Mouse (Mus musculus) kidney, adult 2 months (tissue): ENCODE data around the gene Fbln7. TPM values are rescaled to one million over a fixed set of nuclear protein-coding genes. Genes with fewer than 3 reads are reported as not detected.

Source experiments
- DNase-seq: peaks from one replicate; pipeline ENCODE4 v3.0.0; 2021
- H3K27ac ChIP-seq: fragments of 200-500 bp; 2 replicates; pipeline ENCODE4 v1.5.1; 2012; ENCODE audit warnings: low read depth, low read length, control low read depth, inconsistent platforms; ENCODE audit not compliant: insufficient read depth
- H3K27me3 ChIP-seq: fragments of 200-500 bp; replicated peaks from 2 replicates; pipeline ENCODE4 v1.6.1; 2012; ENCODE audit warnings: mild to moderate bottlenecking, moderate library complexity, low read length, inconsistent platforms; ENCODE audit not compliant: control insufficient read depth, insufficient read depth
- H3K36me3 ChIP-seq: fragments of 200-500 bp; 2 replicates; pipeline ENCODE4 v1.6.1; 2012; ENCODE audit warnings: mild to moderate bottlenecking, moderate library complexity, low read length, inconsistent platforms; ENCODE audit not compliant: control insufficient read depth, insufficient read depth
- H3K4me1 ChIP-seq: fragments of 200-500 bp; 2 replicates; pipeline ENCODE4 v1.6.1; 2011; ENCODE audit warnings: low read length; ENCODE audit not compliant: control insufficient read depth, insufficient read depth
- H3K4me3 ChIP-seq: fragments of 200-500 bp; 2 replicates; pipeline ENCODE4 v1.5.1; 2011; ENCODE audit warnings: mild to moderate bottlenecking, low read depth, low read length, control low read depth; ENCODE audit not compliant: insufficient read depth
- CTCF ChIP-seq: fragments of 200-500 bp; conservative IDR thresholded peaks from 2 replicates; pipeline ENCODE4 v1.5.1; 2011; ENCODE audit warnings: low read depth, mild to moderate bottlenecking, control low read depth, low read length, moderate library complexity, mixed read lengths; ENCODE audit not compliant: insufficient read depth, insufficient read length
- POLR2A ChIP-seq: fragments of 200-500 bp; IDR thresholded peaks from one replicate; pipeline ENCODE4 v1.6.1; 2011; ENCODE audit warnings: low read depth, low read length, control low read depth
- WGBS: fragments of 180-500 bp; shearing (Covaris S2); methylation state at CpG from one replicate; pipeline ENCODE4 v1.1.7; 2018; 5-methylcytosine and 5-hydroxymethylcytosine counted together
- polyA plus RNA-seq: library from polyadenylated mRNA; depleted of rRNA; stranded (reverse); fragments of >200 nt; gene quantifications from 2 replicates; pipeline ENCODE4 v1.2.3, GENCODE M21; 2012; rRNA removed

Gene Fbln7
- 15.5 and 17.0 TPM in 2 replicates for polyA plus RNA-seq

- Histone ChIP-seq H3K4me3 (peak within 1 kb of the TSS; percentile 53), H3K27ac (no peak within 1 kb of the TSS), H3K27me3 (no peaks in the 10 kb centered on the region), H3K4me1 (no peaks in the 10 kb centered on the region), H3K36me3 (no peaks in the 10 kb centered on the region)
- no peak for DNase-seq
- TF ChIP-seq CTCF = no peak
- no peak for TF ChIP-seq POLR2A
- 85% methylated on average over 9 of the region's 9 CpGs for WGBS
These were observed at the start of gene Fbln7 for GRCm38 (mm10) chr2:128862636-128863035. TSS of gene Fbln7 (plus strand) at chr2:128862981.

- H3K27me3 ChIP-seq = no peaks in the 10 kb centered on the region
- H3K36me3 ChIP-seq = no peaks in the 10 kb centered on the region
- H3K4me3 ChIP-seq = no peak overlapping the region
- DNase-seq = no peak
- H3K27ac ChIP-seq = no peak overlapping the region
- 84% methylated on average over 1 of the region's 1 CpGs for WGBS
- no peak for TF ChIP-seq CTCF
- no peak for TF ChIP-seq POLR2A
- H3K4me1 ChIP-seq = peaks cover 7% of the 10 kb centered on the region; the same call in 1 of the 2 replicates
These were observed 46.5 kb upstream of the Fbln7 start for GRCm38 (mm10) chr2:128816311-128816710.

DNA sequence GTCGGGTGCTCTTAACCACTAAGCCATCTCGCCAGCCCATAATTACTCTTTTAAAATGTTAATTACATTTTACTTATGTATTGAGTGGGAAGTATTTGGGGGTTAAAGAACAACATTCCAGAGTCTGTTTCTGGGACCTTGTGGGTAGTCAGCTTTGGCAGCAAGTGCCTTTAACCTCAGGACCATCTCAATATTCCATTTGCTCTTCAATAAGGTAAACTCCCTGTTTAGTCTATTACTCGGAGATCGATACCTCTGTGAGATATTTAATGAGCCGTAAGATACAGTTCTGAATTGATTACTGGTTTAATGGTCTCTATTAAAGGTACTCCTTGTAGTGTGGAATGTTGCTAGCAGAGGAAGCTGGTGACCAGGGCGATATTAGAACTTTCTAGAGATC lies 45.9 kb upstream of the Fbln7 start:
- H3K4me3 ChIP-seq = no peak overlapping the region
- 15% methylated on average over 6 of the region's 6 CpGs for WGBS

DNA sequence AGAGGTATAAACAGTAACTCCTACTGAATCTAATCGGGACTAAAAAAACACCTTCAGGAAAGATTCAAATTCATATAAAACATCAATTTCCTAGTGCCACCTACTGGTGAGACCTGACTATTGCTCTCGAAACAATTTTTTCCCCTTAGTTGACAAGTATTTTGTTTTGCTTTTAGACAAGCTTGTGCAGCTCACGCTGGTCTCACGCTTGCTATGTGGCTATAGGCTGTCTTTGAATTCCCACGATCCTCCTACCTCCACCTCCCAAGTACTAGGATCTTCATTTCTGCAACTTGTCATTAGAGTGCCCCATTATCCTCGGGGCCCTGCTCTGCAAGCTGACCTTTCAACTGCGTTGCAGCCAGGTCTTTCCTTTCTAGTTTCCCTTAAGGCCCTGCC lies 45.4 kb upstream of the Fbln7 start:
- under 1% methylated on average over 7 of the region's 7 CpGs for WGBS
- Histone ChIP-seq H3K4me3 (peak overlapping the region; percentile 65), H3K27ac (peak overlapping the region; percentile 92), H3K4me1 (peaks cover 12% of the 10 kb centered on the region; the same call in 1 of the 2 replicates), H3K36me3 (no peaks in the 10 kb centered on the region), H3K27me3 (no peaks in the 10 kb centered on the region)
- TF ChIP-seq CTCF (peak; percentile 24; the same call in 1 of the 2 replicates), POLR2A (no peak)
- DNase-seq = peak; percentile 89

More for the DNA sequence above, 45.9 kb upstream of the Fbln7 start:
- Histone ChIP-seq H3K27me3 (no peaks in the 10 kb centered on the region), H3K36me3 (no peaks in the 10 kb centered on the region), H3K4me1 (peaks cover 12% of the 10 kb centered on the region; the same call in 1 of the 2 replicates), H3K27ac (no peak overlapping the region)
- DNase-seq = no peak
- TF ChIP-seq CTCF = no peak
- TF ChIP-seq POLR2A = no peak

DNA sequence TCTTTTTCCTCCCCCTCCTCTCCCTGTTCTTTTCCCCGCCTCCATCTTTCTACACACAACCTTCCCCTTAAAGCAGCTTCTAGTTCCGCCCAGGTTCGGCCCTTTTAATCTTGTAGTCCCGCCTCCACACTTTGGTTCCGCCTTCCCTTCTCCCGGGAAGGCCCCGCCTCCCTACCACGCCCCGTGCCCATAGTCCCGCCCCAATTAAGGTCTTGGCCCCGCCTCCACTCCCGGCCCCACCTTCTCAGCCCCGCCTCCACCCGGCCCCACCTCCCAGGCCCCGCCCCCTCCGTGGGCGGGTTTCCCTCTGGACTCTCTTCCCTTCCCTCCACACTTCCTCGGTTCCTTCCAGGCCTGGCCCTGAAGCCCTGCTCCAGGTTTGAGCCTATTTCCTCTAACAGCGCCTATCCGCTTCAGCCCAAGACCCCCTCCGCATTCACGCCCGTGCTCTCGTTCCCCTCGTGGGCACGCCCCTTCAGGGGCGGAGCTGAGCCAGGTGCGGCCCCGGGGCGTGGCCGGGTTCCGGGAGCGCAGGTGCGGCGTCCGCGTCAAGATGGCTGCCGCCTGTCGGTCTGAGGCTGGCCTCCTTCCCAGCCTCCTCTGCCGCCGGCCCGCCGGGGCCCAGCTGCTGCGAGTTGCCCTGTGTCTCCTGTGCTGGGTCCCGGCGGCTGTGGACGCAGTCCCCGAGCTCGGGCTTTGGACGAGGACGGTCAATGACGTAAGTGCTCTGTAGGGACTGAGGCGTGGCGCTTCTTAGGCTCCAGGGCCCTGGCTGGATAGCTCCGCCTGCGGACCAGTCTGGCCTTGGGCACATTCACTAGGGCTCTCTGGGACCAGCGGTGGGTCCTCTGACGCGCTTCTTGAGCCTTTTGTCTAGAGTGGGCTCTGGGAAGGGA lies 44.7 kb upstream of the Fbln7 start, which contains the start of gene Tmem87b:
Tmem87b (plus strand) TSS at position 333 of the 896 bp plus-strand sequence.
- Histone ChIP-seq H3K27ac (peak within 1 kb of the TSS; percentile 92), H3K4me3 (peak within 1 kb of the TSS; percentile 69), H3K4me1 (peaks cover 12% of the 10 kb centered on the region; the same call in 1 of the 2 replicates), H3K27me3 (no peaks in the 10 kb centered on the region), H3K36me3 (no peaks in the 10 kb centered on the region)
- TF ChIP-seq CTCF (no peak), POLR2A (peak; percentile 39)
- WGBS = under 1% methylated on average over 59 of the region's 59 CpGs
- peak; percentile 97 for DNase-seq

DNA sequence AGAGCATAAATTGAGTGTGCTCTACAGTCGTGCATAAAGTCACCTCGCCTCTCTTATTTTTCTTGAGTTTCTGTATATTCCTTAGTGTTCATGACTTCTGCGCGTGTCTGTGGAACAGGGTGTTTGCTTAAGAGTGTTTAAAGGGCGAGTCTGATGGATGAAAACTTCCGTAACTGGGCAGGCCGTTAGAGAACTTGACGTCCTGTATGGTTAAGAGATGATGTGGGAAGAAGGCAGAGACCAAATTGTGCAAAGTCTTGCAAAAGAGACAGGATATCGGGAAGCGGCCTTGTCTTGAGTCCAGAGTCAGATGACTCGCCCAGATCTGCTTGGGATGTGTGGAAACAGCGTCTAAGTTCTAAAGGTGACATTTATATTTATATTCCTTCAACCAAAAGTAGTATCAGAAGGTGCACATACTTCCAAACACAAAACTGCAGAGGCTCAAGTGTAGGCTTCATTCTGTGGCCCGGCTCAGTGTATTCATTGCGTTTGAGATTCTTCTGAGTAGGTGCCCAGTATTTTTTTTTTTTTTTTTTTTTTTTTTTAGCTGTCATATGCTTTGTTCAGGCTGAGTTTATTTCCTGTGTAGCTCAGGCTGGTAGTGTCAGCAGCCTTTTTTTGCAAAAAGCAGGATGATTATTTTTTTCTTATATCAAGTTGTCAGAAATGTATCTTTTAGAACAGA lies 43.7 kb upstream of the Fbln7 start:
- DNase-seq = peak; percentile 47
- no peak for TF ChIP-seq CTCF
- TF ChIP-seq POLR2A = no peak

DNA sequence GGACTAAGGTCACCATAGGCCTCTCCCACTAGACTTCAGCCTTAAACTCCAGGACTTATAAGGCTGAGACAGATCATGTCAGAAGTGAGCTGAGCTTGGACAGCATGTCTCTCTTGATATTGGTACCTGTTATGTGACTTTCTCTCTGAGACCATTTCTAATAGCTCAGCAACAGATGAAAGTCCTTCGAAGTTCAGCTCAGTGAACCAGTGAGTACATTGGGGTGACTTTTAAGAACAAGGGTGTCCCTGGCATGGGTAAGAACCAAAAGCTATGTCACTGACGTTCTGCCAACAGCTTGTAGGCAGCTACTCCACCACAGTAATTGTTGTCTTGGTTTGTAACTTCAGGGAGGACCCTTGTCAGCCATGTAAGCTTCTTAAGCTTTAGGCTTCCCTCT lies 42.1 kb upstream of the Fbln7 start:
- no peaks in the 10 kb centered on the region for H3K27me3 ChIP-seq
- no peak for TF ChIP-seq POLR2A
- 41% methylated on average over 2 of the region's 2 CpGs for WGBS
- no peak overlapping the region for H3K4me3 ChIP-seq
- DNase-seq = peak; percentile 70
- H3K4me1 ChIP-seq = peaks cover 20% of the 10 kb centered on the region; the same call in 1 of the 2 replicates
- peak overlapping the region; percentile 60 for H3K27ac ChIP-seq
- no peaks in the 10 kb centered on the region; the same call in 1 of the 2 replicates for H3K36me3 ChIP-seq

More for the DNA sequence above, 43.7 kb upstream of the Fbln7 start:
- 3% methylated on average over 14 of the region's 14 CpGs for WGBS
- Histone ChIP-seq H3K4me1 (peaks cover 17% of the 10 kb centered on the region; the same call in 1 of the 2 replicates), H3K27ac (peak overlapping the region; percentile 78), H3K27me3 (no peaks in the 10 kb centered on the region), H3K4me3 (peak overlapping the region; percentile 69), H3K36me3 (no peaks in the 10 kb centered on the region; the same call in 1 of the 2 replicates)
